Mouse (Mus musculus) lung, postnatal 25 days (tissue): ENCODE results near the gene Glrx3.
"Not testable (repeated sequence)": the region's sequence is repeated elsewhere in the genome, so short reads cannot be mapped to it uniquely, and the experiment has no call there.

Experiments
- DNase-seq: peaks from one replicate; pipeline ENCODE4 v3.0.0; 2022; ENCODE audit warnings: low spot score

The Glrx3 gene

GRCm38 (mm10) chr7:137437440-137438178 is at the start of gene Glrx3:
Glrx3 (plus strand) TSS chr7:137437614.
- peak; percentile 97 for DNase-seq

GRCm38 (mm10) chr7:137387863-137388262 is 49.6 kb upstream of the Glrx3 start:
- no peak for DNase-seq

- peak; percentile 54 for DNase-seq
These were observed 42.0 kb upstream of the Glrx3 start for GRCm38 (mm10) chr7:137395421-137395820.

- DNase-seq, result no peak
These were observed 40.0 kb upstream of the Glrx3 start for GRCm38 (mm10) chr7:137397361-137397910.

- DNase-seq, result peak; percentile 48
These were observed 38.4 kb upstream of the Glrx3 start for GRCm38 (mm10) chr7:137398973-137399372.

GRCm38 (mm10) chr7:137404146-137404545 is 33.3 kb upstream of the Glrx3 start:
- no peak for DNase-seq

- DNase-seq, result no peak
These were observed 29.9 kb upstream of the Glrx3 start for GRCm38 (mm10) chr7:137407428-137408058.

- peak; percentile 96 for DNase-seq
These were observed 26.8 kb upstream of the Glrx3 start, which contains the start of gene 9430038I01Rik for GRCm38 (mm10) chr7:137410337-137411197. 9430038I01Rik (minus strand) TSS chr7:137410762.

- no peak for DNase-seq
These were observed 22.7 kb upstream of the Glrx3 start for GRCm38 (mm10) chr7:137414710-137415109.

- DNase-seq, result no peak
These were observed 16.9 kb upstream of the Glrx3 start for GRCm38 (mm10) chr7:137420550-137420949.

- DNase-seq, result no peak
These were observed 16.2 kb upstream of the Glrx3 start for GRCm38 (mm10) chr7:137421236-137421635.

- DNase-seq, result no peak
These were observed 10.7 kb upstream of the Glrx3 start for GRCm38 (mm10) chr7:137426693-137427092.

GRCm38 (mm10) chr7:137431769-137432603 is 5.4 kb upstream of the Glrx3 start:
- DNase-seq, result no peak

- no peak for DNase-seq
These were observed 513 bp upstream of the Glrx3 start for GRCm38 (mm10) chr7:137436901-137437300.

GRCm38 (mm10) chr7:137438179-137438550 is 751 bp downstream of the Glrx3 start:
- DNase-seq, result no peak

GRCm38 (mm10) chr7:137438962-137439361 is 1.5 kb downstream of the Glrx3 start:
- not testable (repeated sequence) for DNase-seq

GRCm38 (mm10) chr7:137442951-137443350 is 5.5 kb downstream of the Glrx3 start:
- no peak for DNase-seq

GRCm38 (mm10) chr7:137445321-137445720 is 7.9 kb downstream of the Glrx3 start:
- DNase-seq, result no peak

- DNase-seq, result no peak
These were observed 24.0 kb downstream of the Glrx3 start for GRCm38 (mm10) chr7:137461396-137461795.

- DNase-seq, result peak; percentile 26
These were observed 30.8 kb downstream of the Glrx3 start for GRCm38 (mm10) chr7:137468174-137468573.

- no peak for DNase-seq
These were observed 34.2 kb downstream of the Glrx3 start for GRCm38 (mm10) chr7:137471431-137472120.
